Mouse (Mus musculus) G1E (cell line): ENCODE data around the gene Tspan5. TPM values are rescaled to one million over a fixed set of nuclear protein-coding genes. Genes with fewer than 3 reads are reported as not detected.

Experiments used
- ATAC-seq: 2 replicates; pipeline ENCODE4 v1.8.0; 2016; ENCODE audit warnings: mild to moderate bottlenecking; ENCODE audit not compliant: insufficient number of reproducible peaks, poor library complexity, low FRiP score, severe bottlenecking; ENCODE audit errors: extremely low read depth
- DNase-seq: peaks from one replicate; pipeline ENCODE4 v3.0.0; 2012; ENCODE audit warnings: low spot score
- H3K27me3 ChIP-seq: 2 replicates; pipeline ENCODE4 v1.6.1; 2012; ENCODE audit warnings: mild to moderate bottlenecking, low read length, inconsistent platforms; ENCODE audit not compliant: insufficient read depth
- H3K36me3 ChIP-seq: replicated peaks from 2 replicates; pipeline ENCODE3; 2012; ENCODE audit warnings: mild to moderate bottlenecking, inconsistent platforms
- H3K4me1 ChIP-seq: 2 replicates; pipeline ENCODE4 v1.6.1; 2012; ENCODE audit warnings: low read depth, low read length, inconsistent platforms, mixed read lengths; ENCODE audit not compliant: insufficient read depth
- H3K4me3 ChIP-seq: 2 replicates; pipeline ENCODE4 v1.5.1; 2012; ENCODE audit warnings: low read depth, mild to moderate bottlenecking, inconsistent platforms, low read length, moderate library complexity, mixed read lengths
- H3K9me3 ChIP-seq: replicated peaks from 2 replicates; pipeline ENCODE4 v1.6.1; 2012; ENCODE audit warnings: inconsistent platforms
- CTCF ChIP-seq: IDR thresholded peaks from 2 replicates; pipeline ENCODE4 v1.5.1; 2012; ENCODE audit warnings: low read depth, low read length, inconsistent platforms, mixed read lengths
- GATA1 ChIP-seq: IDR thresholded peaks from 2 replicates; pipeline ENCODE4 v1.6.1; 2012; ENCODE audit warnings: borderline replicate concordance, low read length, inconsistent platforms, mixed read lengths
- GATA2 ChIP-seq: IDR thresholded peaks from 2 replicates; pipeline ENCODE4 v1.6.1; 2012; ENCODE audit warnings: low read depth, low read length, inconsistent platforms, borderline replicate concordance
- POLR2AphosphoS5 ChIP-seq: IDR thresholded peaks from 2 replicates; pipeline ENCODE4 v1.6.1; 2012; ENCODE audit warnings: low read depth, low read length, inconsistent platforms; ENCODE audit not compliant: insufficient replicate concordance
- TAL1 ChIP-seq: conservative IDR thresholded peaks from 2 replicates; pipeline ENCODE4 v1.6.1; 2012; ENCODE audit warnings: low read depth, low read length, inconsistent platforms, mixed read lengths
- polyA plus RNA-seq: library from polyadenylated mRNA; stranded (reverse); fragments of >175 nt; gene quantifications from 2 replicates; pipeline ENCODE4 v1.2.3, GENCODE M21; 2012
- total RNA-seq, 2 experiments: library from RNA; stranded (forward) in 1 of 2; stranded (reverse) in 1 of 2; fragments of 200-1000 nt in 1 of 2; fragments of >200 nt in 1 of 2; fragmentation: Nextera tagmentation in 1 of 2; gene quantifications; 2 replicates each; pipeline ENCODE4 v1.2.3; 2014 to 2017

The Tspan5 gene
- total and polyA plus RNA-seq, 3 experiments: 0.05 TPM; not detected in 2

DNA sequence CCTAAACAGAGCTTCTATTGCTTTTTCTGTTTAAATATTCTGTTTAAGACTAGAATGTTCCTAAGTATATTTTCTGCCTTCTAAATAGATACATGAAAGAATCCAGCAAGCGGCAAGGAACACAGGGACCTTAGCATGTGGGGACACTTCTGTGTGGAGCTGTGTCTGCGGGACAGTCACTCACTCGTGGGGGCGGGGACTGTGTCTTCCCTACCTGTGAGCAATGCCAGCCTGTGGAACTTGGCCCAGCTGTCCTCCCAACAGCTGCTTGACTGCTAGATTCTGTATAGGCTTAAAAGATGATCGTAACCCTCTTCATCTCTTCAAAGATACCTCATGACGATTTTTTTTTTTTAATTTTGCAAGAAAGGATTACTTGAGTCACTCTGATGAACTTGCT lies 133.9 kb downstream of the Tspan5 start:
- no peaks in the 10 kb centered on the region for H3K4me1 ChIP-seq
- TF ChIP-seq TAL1: no peak
- no peak for TF ChIP-seq CTCF
- no peak for TF ChIP-seq POLR2AphosphoS5
- no peak for TF ChIP-seq GATA1
- TF ChIP-seq GATA2: no peak
- peaks cover 2% of the 10 kb centered on the region; the same call in 1 of the 2 replicates for H3K27me3 ChIP-seq
- no peak for ATAC-seq
- DNase-seq: no peak
- H3K4me3 ChIP-seq: no peak overlapping the region
- H3K9me3 ChIP-seq: no peaks in the 10 kb centered on the region
- no peaks in the 10 kb centered on the region for H3K36me3 ChIP-seq

DNA sequence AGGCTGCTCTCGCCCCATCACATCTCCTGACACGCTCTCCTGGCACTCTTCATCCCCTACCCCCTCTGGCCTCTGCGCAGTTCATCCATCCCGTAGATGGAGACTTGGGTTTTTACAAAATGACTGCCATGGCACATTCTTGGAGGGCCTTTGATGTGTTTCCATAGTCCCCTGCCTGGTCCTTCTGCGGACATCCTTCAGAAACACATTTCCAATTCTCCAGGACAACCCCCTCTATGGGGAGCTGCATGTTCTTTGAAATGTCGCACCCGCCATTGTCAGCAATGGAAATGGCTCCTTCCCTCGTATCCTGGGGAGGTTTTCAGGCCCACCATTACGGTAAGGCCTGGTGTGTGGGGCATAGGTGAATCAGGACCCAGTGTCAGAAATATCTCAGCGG lies 134.4 kb downstream of the Tspan5 start:
- no peaks in the 10 kb centered on the region for H3K36me3 ChIP-seq
- TF ChIP-seq POLR2AphosphoS5 (no peak), TAL1 (no peak), GATA2 (no peak), CTCF (no peak), GATA1 (no peak)

DNA sequence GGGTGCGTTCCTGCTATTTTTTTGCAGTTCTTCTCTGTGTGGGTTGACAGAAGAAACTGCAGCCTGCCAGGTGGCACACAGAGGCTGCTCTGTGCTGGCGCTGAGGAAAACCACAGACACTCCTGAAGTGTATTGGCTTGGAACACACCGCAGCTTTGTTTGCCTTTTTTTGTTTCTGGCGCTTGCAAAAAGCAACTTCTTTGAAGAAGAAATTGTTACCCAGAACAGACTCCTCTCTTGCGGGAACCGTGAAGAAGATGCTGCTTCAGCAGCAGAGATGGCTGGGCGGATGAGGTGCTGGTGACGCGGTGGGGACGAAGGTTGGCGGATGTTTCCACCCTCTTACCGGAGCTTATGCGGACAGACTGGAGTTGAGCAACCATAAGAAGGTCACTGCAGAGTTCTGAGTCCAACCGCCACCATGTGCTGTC lies 135.0 kb downstream of the Tspan5 start:
- Histone ChIP-seq H3K4me1 (no peaks in the 10 kb centered on the region), H3K4me3 (no peak overlapping the region), H3K9me3 (no peaks in the 10 kb centered on the region), H3K36me3 (no peaks in the 10 kb centered on the region), H3K27me3 (peaks cover 2% of the 10 kb centered on the region; the same call in 1 of the 2 replicates)
- TF ChIP-seq POLR2AphosphoS5: no peak
- TF ChIP-seq GATA1: no peak
- TF ChIP-seq TAL1: no peak
- no peak for TF ChIP-seq GATA2
- TF ChIP-seq CTCF: no peak
- ATAC-seq (no peak), DNase-seq (no peak)

More for the DNA sequence above, 134.4 kb downstream of the Tspan5 start:
- no peak overlapping the region for H3K4me3 ChIP-seq
- peaks cover 2% of the 10 kb centered on the region; the same call in 1 of the 2 replicates for H3K27me3 ChIP-seq
- no peaks in the 10 kb centered on the region for H3K9me3 ChIP-seq
- no peak for ATAC-seq
- H3K4me1 ChIP-seq: no peaks in the 10 kb centered on the region
- DNase-seq: no peak

DNA sequence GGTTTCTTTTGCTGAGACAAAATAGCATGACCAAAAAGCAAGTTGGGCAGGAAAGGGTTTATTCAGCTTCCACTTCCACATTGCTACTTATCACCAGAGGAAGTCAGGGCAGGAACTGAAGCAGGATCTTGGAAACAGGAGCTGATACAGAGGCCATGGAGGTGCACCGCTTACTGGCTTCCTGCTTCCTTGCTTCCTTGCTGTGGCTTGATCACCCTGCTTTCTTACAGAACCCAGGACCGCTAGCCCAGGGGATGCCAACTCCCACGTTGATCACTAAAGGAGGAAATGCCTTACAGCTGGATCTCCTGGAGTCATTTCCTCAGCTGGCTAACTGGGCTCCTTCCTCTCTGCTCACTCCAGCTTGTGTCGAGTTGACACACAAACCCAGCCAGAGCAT lies 135.7 kb downstream of the Tspan5 start:
- no peaks in the 10 kb centered on the region for H3K4me1 ChIP-seq
- ATAC-seq (no peak), DNase-seq (no peak)
- H3K27me3 ChIP-seq: peaks cover 2% of the 10 kb centered on the region; the same call in 1 of the 2 replicates
- no peak for TF ChIP-seq TAL1
- no peak for TF ChIP-seq CTCF
- no peak for TF ChIP-seq GATA2
- no peaks in the 10 kb centered on the region for H3K9me3 ChIP-seq
- H3K36me3 ChIP-seq: no peaks in the 10 kb centered on the region
- no peak overlapping the region for H3K4me3 ChIP-seq

DNA sequence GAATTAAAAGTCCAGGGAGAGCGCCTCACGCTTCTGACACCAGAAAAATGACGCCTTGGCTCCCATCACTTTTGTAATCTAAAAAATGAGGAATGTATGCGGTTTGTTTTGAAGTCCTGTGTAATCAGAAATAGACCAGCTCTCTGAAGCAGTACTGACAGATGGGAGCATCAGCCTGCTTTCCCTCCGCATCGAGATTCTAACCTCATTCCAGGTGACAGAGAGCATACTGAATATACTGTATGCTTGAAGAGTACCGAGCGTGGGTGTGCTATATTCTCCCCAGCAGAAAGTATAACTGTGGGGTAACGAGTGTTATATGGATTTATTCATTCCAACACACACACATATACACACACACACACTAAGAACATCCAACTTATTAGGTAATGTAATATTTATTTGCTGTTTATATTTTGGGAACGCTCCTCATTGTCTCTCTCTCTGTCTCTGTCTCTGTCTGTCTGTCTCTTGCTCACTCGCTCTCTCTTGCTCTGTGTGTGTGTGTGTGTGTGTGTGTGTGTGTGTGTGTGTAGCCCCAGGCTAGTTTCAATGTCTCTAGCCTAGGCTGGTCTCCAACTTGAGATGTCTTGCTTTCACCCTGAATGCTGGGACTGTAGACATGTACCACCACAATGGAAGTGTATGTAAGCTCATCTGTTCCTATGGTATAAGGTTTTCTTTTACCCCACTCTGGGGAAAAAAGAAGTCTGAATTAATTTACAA lies 139.2 kb downstream of the Tspan5 start:
- Histone ChIP-seq H3K36me3 (no peaks in the 10 kb centered on the region), H3K4me3 (no peak overlapping the region), H3K27me3 (peaks cover 6% of the 10 kb centered on the region; the same call in 1 of the 2 replicates), H3K9me3 (no peaks in the 10 kb centered on the region), H3K4me1 (no peaks in the 10 kb centered on the region)
- DNase-seq: no peak
- ATAC-seq: no peak
- TF ChIP-seq GATA1: no peak
- TF ChIP-seq CTCF: no peak
- TF ChIP-seq POLR2AphosphoS5: no peak
- no peak for TF ChIP-seq GATA2
- no peak for TF ChIP-seq TAL1

DNA sequence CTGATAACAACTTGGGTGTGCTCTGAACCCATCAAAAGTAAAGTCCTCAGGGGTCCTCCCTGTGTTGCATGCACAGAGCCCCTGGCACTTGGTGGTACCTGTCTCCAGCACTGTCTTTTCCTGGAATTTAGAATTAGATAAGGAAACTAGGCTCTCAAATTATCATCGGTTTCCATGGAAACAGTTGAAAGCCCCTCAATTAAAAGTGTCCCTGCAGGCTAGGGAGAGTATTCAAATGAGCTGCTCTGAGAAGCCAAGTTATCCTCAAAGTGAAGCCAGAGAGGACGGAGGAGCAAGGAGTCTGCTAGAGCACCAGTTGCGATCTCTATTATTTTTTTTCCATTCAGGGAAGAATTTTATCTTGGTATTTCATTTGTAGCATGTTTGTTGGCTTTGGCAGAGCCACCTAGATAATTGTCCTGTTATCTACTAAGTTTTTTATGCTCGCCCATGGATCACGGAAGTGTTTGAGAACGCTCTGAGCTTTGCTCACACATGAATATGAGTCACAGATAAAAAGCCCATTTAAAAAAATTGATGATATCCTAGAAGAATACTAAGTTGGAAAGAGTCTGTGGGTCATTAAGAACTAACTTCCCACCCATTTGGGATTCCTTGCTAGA lies 139.8 kb downstream of the Tspan5 start:
- Histone ChIP-seq H3K4me3 (no peak overlapping the region), H3K27me3 (peaks cover 6% of the 10 kb centered on the region; the same call in 1 of the 2 replicates), H3K4me1 (no peaks in the 10 kb centered on the region), H3K9me3 (no peaks in the 10 kb centered on the region), H3K36me3 (no peaks in the 10 kb centered on the region)
- ATAC-seq: no peak
- TF ChIP-seq GATA1: no peak
- no peak for TF ChIP-seq POLR2AphosphoS5
- no peak for TF ChIP-seq GATA2
- TF ChIP-seq TAL1: no peak
- no peak for TF ChIP-seq CTCF
- no peak for DNase-seq
